Mouse (Mus musculus): ENCODE results near the gene Nfic. TPM values are rescaled to one million over a fixed set of nuclear protein-coding genes. Genes with fewer than 3 reads are reported as not detected.

Nfic gene
- polyA plus RNA-seq (2012; rRNA removed), result 1.2 and 1.3 TPM in 2 replicates

DNA sequence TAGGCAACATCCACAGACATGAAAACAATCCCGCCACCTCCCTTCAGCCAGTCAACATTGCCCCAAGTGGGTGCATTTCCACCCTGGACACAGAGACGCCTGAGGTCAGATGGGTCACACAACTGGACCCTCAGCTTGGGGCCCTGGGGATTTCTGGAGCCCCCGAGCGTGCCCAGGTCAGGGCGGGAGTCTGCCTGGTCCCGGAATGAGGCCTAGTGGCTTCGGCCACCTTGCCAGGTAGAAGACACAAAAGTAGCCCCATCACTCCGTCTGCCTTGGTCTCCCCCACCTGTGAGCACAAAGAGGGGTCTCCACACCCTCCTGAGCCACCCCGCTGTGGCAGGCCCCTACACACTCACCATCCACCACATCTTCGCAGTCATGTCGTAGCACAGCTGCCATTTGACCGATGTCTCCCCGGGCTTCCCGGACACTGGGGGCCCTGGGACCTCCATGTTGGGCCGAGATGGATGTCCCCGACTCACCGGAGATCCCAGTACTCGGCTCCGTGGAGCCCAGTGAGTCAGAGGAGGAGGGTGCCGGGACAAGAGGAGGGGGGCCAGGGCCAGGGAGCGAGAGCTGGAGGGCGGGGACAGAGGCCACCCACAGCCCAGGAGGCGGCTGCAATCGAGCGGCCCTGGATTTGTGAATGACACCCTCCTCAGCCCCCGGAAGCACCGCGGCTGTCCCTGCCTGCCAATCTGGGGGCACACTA is at the start of gene Nfic:
Gene Nfic, minus strand, starts transcription at position 455 of the 715 bp plus-strand sequence.

DNA sequence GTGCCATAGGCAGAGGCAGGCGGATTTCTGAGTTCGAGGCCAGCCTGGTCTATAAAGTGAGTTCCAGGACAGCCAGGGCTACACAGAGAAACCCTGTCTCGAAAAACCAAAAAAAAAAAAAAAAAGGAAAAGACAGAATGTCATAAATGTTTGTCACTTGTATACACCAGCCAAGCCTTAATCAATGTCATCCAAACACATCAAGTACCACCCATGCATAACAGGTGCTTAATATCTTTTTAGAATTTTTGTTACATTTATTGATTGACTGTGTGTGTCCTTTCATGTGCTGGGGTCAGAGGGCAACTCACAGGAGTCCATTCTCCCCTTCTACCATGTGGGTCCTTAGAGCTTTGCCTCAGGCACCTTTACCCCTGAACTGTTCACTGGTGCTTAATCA is 44.6 kb upstream of the Nfic start, which contains the start of gene S1pr4:
Gene S1pr4, minus strand, starts transcription at position 101 of the 400 bp plus-strand sequence.

DNA sequence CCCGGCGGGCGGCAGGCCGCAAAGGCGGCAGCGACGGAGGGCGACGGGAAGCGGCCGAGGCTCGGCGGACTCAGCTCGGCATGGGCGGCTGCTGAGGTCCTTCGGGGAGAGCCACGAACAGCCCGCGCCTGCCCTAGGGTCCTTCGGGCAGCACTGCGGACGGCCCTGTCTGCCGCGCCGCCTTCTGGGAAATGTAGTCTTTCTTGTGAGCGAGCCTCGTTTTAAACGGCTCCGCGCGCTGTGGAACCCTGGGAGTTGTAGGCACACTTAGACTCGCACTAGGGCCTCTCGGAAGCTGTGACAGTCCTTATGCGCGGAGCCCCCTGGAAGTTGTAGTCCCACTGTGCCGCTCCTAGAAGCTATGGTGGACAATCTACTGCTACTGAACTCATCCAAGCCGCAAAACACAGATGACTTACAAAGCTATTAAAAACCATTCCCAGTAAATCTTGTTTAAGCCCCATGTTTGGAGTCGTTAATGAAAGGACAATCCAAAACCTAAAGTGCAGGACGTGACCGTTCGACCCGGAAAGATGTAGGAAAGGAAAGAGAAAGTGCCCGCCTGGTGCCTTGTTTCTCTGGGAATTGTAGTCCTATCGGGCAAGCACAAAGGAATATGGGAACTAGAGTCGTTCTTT is 40.9 kb upstream of the Nfic start, which contains the start of gene Ncln:
Gene Ncln, minus strand, starts transcription at position 129 of the 638 bp plus-strand sequence.

DNA sequence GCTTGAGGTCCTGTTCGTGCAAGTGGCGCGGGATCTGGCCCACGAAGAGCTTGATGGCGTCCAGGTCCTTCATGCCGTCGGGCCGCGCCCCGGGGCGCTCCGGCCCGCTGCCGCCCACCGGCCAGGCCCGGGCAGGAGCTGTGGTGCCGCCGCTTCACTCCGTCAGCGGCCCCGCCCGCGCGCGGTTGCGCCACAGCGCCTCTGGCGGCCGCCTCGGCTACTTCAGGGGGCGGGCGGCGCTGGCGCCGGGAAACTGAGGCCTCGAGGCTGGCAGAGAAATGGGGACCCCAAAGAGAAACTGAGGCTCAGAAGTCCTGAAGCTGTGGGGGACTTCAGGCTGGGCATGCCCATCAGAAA is 27.1 kb upstream of the Nfic start, which contains the start of gene Celf5:
Gene Celf5, minus strand, starts transcription at position 177 of the 357 bp plus-strand sequence.

DNA sequence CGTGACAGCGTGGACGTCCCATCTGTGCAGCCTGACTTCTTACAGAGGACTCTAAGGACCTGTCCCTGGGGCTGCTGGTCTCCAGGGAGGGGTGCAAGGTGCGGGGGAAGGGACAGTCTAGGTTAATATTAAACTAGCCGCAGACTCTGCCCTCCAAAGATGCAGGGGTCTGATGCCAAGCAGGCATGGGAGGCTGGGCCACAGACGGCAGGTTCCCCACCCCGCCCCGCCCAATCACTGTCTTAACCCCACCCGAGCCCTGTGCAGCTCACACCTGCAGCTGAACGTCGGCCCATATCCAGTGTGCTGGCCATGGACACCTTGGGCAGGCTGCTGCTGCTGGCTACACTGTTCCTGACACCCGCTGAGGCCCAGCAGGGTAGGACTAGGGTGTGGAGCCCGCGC is 62.7 kb downstream of the Nfic start, which contains the start of gene Smim24:
Gene Smim24, plus strand, starts transcription at position 271 of the 405 bp plus-strand sequence.

DNA sequence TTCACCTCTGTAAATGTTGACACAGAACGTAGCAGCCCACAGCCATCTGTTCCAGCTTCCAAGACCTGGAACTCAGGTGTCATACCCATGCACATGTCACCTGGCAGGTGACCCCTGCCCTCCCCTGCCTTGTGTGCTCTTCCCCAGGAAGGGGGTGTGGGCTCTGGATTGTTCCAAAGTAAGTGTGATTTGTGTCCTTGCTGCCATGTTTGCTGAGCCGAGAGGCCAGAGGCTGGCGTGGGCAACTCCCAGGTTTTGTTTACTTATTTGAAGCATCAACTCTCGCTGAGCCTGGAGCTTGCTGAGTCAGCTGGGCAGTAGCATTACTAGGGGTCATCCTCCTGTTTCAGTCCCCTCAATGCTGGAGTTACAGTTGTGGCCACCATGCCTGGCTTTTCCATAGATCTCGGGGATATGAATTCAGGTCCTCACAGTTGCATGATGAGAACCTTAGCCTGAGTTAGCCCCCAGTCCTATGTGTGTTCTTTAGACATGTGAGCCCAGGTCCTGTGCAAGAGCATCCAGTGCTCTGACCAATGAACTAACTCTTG is 66.9 kb downstream of the Nfic start, which contains the start of gene Gm48552:
Gene Gm48552, plus strand, starts transcription at position 501 of the 551 bp plus-strand sequence.

DNA sequence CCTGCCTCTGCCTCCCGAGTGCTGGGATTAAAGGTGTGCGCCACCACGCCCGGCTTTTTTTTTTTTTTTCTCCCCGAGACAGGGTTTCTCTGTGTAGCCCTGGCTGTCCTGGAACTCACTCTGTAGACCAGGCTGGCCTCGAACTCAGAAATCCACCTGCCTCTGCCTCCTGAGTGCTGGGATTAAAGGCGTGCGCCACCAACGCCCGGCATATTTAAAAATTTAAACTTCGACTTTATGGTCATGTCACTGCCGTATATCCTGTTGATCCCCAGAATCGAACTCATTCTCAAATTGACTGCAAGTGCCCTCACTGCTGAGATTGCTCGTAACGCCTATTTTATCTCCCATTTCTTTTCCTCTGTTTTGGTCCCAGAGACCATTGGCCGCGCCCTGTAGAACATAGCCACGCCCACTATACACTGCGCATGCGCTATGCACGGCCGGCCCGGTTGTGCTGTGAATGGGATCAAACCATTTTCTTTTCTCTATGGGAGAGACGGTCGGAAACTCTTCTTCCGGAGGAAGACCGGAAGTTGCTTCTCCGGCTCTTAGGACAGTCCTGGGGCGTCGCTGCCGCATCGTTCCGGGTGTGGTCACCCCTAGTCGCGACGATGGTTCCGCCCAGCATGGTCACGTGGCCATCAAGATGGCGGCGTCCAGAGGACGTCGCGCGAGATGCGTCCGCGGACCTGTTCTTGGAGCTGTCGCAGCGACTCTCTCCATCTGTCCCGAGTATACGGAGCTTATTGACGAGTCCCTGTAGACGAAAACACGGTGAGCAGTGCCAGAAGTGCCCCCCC is 71.4 kb downstream of the Nfic start, which contains the start of the genes Dohh and Gm48551:
Gene Dohh, plus strand, starts transcription at position 627 of the 803 bp plus-strand sequence.
Gene Gm48551, plus strand, starts transcription at position 665 of the 803 bp plus-strand sequence.

DNA sequence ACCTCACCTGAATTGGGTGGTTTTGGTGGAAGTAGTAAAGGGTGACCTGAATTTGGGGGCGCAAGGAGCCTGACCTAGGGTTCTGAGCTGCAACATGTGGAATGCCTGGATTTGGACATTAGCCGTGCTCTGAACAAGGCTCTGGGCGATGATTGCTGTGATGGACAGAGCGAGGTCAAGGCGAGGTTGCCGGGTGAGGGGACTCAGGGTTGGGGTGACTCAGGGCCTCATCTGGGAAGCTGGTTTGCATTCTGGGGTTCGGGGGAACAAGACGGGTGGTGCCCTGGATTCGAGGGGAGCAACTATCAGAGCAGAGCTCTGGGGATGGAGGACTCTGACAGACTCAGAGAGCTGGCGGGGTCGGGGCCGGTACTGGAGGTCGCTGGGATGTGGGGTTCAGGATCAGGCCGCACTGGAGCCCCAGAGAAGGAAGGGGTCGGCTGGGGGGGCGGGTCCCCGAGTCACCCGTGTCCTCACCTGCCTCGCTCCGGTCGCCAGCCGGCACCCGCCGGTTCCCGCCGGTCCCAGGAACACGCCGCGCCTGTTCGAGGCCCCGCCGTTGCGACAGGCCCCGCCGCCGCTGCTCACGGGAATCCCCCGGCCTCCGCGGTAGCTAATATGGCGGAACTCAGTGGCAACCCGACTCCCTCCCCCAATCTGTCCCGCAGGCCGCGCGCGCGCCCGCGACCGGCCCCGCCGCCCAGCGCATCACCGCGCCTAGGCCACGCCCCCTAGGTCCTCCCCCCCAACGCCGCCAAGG is 77.5 kb downstream of the Nfic start, which contains the start of gene Fzr1:
Gene Fzr1, minus strand, starts transcription at position 724 of the 760 bp plus-strand sequence.

DNA sequence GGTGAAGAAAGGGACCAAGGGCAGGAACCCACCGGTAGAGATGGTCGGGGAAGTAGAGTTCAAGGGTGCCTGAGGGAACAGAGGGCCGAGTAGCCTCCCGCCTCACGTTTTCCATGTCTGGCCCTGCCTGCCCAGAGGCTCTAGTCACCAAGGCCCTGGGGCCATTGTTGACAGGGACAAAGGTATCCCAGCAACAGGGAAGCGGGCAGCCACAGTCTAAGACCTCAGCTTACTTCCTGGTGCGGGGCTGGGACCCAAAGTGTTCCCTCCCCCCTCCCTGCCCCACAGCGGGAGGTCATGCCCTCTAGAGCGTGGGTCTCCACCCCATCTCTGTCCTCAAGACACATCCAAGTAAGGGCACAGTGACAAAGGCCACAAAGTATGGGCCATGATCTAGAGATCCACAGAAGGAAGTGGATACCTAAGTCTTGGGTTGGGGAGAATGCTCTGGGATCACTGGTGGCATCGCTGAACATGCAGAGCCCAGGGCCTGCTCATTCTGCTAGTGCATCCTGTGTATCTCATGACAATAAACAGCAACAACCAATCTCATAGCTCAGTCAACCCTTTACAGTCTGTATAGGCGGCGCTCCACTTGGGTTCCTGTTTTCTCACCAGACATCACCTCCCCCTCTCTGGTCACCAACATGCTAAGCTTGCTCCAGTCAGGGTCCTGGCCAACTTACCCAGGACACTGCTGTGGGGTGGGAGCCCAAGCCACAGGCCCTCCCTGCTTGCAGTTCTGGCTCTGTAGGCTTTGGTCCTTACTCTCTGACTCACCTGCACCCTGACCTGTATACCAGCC is 89.6 kb downstream of the Nfic start, which contains the start of gene 4930404N11Rik:
Gene 4930404N11Rik, minus strand, starts transcription at position 145 of the 805 bp plus-strand sequence.

DNA sequence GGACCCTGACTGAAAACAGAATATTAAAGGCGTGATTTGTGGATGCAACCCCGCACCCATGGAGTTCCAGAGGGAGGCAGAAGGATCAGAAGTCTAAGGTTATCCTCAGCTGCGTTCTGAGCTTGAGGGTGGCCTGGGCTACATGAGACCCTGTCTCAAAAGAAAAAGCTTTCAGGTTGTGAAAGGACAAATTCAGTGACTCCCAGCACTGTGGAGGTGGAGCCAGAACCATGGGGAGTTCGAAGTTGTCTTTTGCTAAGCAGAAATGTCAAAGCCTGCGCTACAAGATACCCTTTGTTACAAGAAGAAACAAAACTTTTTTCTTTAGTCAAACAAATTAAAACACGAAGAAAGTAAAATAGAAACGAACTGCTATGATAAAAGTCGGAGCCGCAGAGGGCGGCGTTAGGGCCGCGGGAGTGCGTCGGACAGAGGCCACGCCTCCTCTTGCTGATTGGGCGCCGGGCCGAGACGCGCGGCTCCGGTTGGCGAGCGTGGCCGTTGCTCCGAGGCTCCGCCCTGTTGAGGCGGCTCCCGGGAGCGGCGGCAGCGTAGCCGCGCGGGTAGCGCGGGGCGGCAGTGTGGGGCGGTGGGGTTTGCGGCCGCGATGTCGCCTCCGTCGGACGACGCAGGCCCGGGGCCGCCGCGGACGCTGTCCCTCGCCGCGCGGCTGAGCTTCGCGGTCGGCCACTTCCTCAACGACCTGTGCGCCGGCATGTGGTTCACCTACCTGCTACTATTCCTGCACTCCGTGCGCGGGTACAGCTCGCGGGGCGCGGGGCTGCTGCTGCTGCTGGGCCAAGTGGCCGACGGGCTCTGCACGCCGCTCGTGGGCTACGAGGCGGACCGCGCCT is 98.2 kb downstream of the Nfic start, which contains the start of gene Mfsd12:
Gene Mfsd12, plus strand, starts transcription at position 501 of the 854 bp plus-strand sequence.

DNA sequence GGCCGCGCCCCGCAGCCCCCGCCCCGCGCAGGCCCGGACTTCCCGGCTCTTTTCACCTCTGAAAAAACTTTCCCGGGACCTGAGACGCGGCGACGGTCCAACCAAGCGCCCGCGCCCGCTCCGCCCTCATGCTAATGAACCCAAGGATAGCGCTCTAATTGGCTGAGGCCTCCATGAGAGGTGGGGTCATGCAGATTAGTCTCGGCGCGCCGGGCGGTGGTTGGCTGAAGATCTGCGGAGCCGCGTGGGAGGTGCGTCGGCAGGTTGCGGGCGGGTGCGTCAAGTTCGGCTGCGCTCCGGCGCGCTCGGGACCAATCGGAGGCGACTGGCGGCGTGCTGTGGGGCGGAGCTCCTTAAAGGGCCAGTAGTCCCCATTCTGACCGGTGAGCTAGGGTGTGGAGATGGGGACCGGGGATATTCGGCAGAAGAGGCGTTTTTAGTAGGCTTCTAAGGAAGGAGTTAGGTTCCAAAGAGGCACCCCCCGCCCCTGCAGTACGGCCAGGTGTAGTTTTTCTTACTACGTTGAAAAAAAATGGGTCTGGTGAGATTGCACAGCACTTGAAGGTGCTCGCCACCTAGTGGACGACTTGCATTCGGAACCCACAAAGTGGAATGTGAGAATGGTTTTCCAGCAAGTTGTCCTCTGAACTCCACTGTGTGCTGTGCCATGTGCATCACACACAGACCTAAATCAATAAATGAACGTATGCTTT is 104.9 kb downstream of the Nfic start, which contains the start of gene Hmg20b:
Gene Hmg20b, minus strand, starts transcription at position 130 of the 713 bp plus-strand sequence.

Other genes starting within 250 kb of the Nfic start
- gene Atcay, start 224.8 kb downstream of the Nfic start, polyA plus RNA-seq (2012; rRNA removed), result under 0.01 and 0.02 TPM in 2 replicates
- 0.55 and 0.80 TPM in 2 replicates for gene Zfr2, start 222.5 kb downstream of the Nfic start, polyA plus RNA-seq (2012; rRNA removed)
- gene Matk, start 202.7 kb downstream of the Nfic start, polyA plus RNA-seq (2012; rRNA removed), result 0.77 and 0.83 TPM in 2 replicates
- 48.0 and 56.2 TPM in 2 replicates for gene Mrpl54, start 188.7 kb downstream of the Nfic start, polyA plus RNA-seq (2012; rRNA removed)
- gene Apba3, start 188.7 kb downstream of the Nfic start, polyA plus RNA-seq (2012; rRNA removed), result 13.7 and 14.8 TPM in 2 replicates
- 0.21 and 0.25 TPM in 2 replicates for gene Tjp3, start 164.1 kb downstream of the Nfic start, polyA plus RNA-seq (2012; rRNA removed)
- 9.9 and 12.5 TPM in 2 replicates for gene Pip5k1c, start 162.7 kb downstream of the Nfic start, polyA plus RNA-seq (2012; rRNA removed)
- gene Cactin, start 134.5 kb downstream of the Nfic start, polyA plus RNA-seq (2012; rRNA removed), result 23.1 and 24.3 TPM in 2 replicates
- gene Tbxa2r, start 126.9 kb downstream of the Nfic start, polyA plus RNA-seq (2012; rRNA removed), result 2.3 and 2.5 TPM in 2 replicates
- gene Gipc3, start 112.4 kb downstream of the Nfic start, polyA plus RNA-seq (2012; rRNA removed), result 0.01 TPM in 2 replicates
- 23.8 and 26.9 TPM in 2 replicates for gene Hmg20b, start 105.2 kb downstream of the Nfic start, polyA plus RNA-seq (2012; rRNA removed)
- 7.4 and 8.6 TPM in 2 replicates for gene Mfsd12, start 98.1 kb downstream of the Nfic start, polyA plus RNA-seq (2012; rRNA removed)
- 0.43 and 0.84 TPM in 2 replicates for gene 4930404N11Rik, start 89.8 kb downstream of the Nfic start, polyA plus RNA-seq (2012; rRNA removed)
- gene Fzr1, start 77.1 kb downstream of the Nfic start, polyA plus RNA-seq (2012; rRNA removed), result 57.1 and 63.1 TPM in 2 replicates
- 28.6 and 30.2 TPM in 2 replicates for gene Dohh, start 71.2 kb downstream of the Nfic start, polyA plus RNA-seq (2012; rRNA removed)
- gene Gm48551, start 71.2 kb downstream of the Nfic start, polyA plus RNA-seq (2012; rRNA removed), result 0.84 and 0.93 TPM in 2 replicates
- 0.55 and 0.90 TPM in 2 replicates for gene Gm48552, start 66.6 kb downstream of the Nfic start, polyA plus RNA-seq (2012; rRNA removed)
- 1.7 and 2.0 TPM in 2 replicates for gene Smim24, start 62.6 kb downstream of the Nfic start, polyA plus RNA-seq (2012; rRNA removed)
- 0.05 TPM in 2 replicates for gene Celf5, start 27.1 kb upstream of the Nfic start, polyA plus RNA-seq (2012; rRNA removed)
- 46.7 and 55.3 TPM in 2 replicates for gene Ncln, start 40.8 kb upstream of the Nfic start, polyA plus RNA-seq (2012; rRNA removed)
- gene S1pr4, start 44.5 kb upstream of the Nfic start, polyA plus RNA-seq (2012; rRNA removed), result 1.3 and 1.7 TPM in 2 replicates
- 4.3 and 4.6 TPM in 2 replicates for gene Gna15, start 68.6 kb upstream of the Nfic start, polyA plus RNA-seq (2012; rRNA removed)
- 15.2 and 17.6 TPM in 2 replicates for gene Gna11, start 89.6 kb upstream of the Nfic start, polyA plus RNA-seq (2012; rRNA removed)
- 131 and 135 TPM in 2 replicates for gene Aes, start 103.9 kb upstream of the Nfic start, polyA plus RNA-seq (2012; rRNA removed)
- gene Tle2, start 118.9 kb upstream of the Nfic start, polyA plus RNA-seq (2012; rRNA removed), result 4.2 and 4.8 TPM in 2 replicates
- 4.4 and 4.7 TPM in 2 replicates for gene Tle6, start 145.4 kb upstream of the Nfic start, polyA plus RNA-seq (2012; rRNA removed)
- 2.6 and 2.8 TPM in 2 replicates for gene BC025920, start 150.6 kb upstream of the Nfic start, polyA plus RNA-seq (2012; rRNA removed)
- gene Sirt6, start 172.2 kb upstream of the Nfic start, polyA plus RNA-seq (2012; rRNA removed), result 7.9 TPM in 2 replicates
- gene Ankrd24, start 172.9 kb upstream of the Nfic start, polyA plus RNA-seq (2012; rRNA removed), result 5.1 and 5.4 TPM in 2 replicates
- gene Gm10778, start 193.4 kb upstream of the Nfic start, polyA plus RNA-seq (2012; rRNA removed), result 0.95 and 0.99 TPM in 2 replicates
- 1.6 and 1.8 TPM in 2 replicates for gene Zfp433, start 249.2 kb upstream of the Nfic start, polyA plus RNA-seq (2012; rRNA removed)